8 mouse cellular contexts compared by ENCODE assay signal in genomic region chr4:130546798-130547562, GRCm38 (mm10). TPM values are rescaled to one million over a fixed set of nuclear protein-coding genes. Genes with fewer than 3 reads are reported as not detected.
DNase-seq lines count a peak whose midpoint lies in the region; ATAC-seq and TF ChIP-seq lines count a peak whose summit lies in the region.
"Had no signal": no experiment of that assay in that cellular context is flagged by ENCODE, and none has a peak within 500 bp of the region (broad histone marks: within the 10 kb centered on the region; RNA-seq: fewer than 3 reads in every experiment).

No protein-coding gene starts in this region.

- H3K27me3 ChIP-seq in forebrain, embryonic 14.5 days (replicated peaks; ENCODE audit: control insufficient read depth, insufficient read depth, low read length) = no peaks in the 10 kb centered on the region
- no peaks in the 10 kb centered on the region for H3K27me3 ChIP-seq in midbrain, embryonic 12.5 days

- H3K36me3 ChIP-seq in forebrain, embryonic 14.5 days (ENCODE audit: control insufficient read depth, insufficient read depth, low read length) = no peaks in the 10 kb centered on the region
- no peaks in the 10 kb centered on the region for H3K36me3 ChIP-seq in midbrain, embryonic 12.5 days
- H3K36me3 ChIP-seq: liver, embryonic 15.5 days had no signal

- peak overlapping the region; percentile 25; the same call in 1 of the 2 replicates for H3K4me2 ChIP-seq in forebrain, embryonic 14.5 days (ENCODE audit: low read length)
- H3K4me2 ChIP-seq in midbrain, embryonic 12.5 days (replicated peaks) = peak overlapping the region; percentile 27
- H3K4me2 ChIP-seq: liver, embryonic 15.5 days had no signal

- peak overlapping the region; percentile 87 for H3K27ac ChIP-seq in forebrain, embryonic 14.5 days (ENCODE audit: low read depth, low read length)
- H3K27ac ChIP-seq in midbrain, embryonic 12.5 days (replicated peaks) = peak overlapping the region; percentile 88
- H3K27ac ChIP-seq: liver, embryonic 15.5 days had no signal

- peak; percentile 83 for ATAC-seq in forebrain, embryonic 14.5 days
- ATAC-seq in midbrain, embryonic 12.5 days (ENCODE audit: low FRiP score, low read depth) = peak; percentile 82

- WGBS in forebrain, embryonic 14.5 days = 6% methylated on average over 13 of the region's 13 CpGs
- 6% methylated on average over 13 of the region's 13 CpGs for WGBS in midbrain, embryonic 12.5 days

- no peak for TF ChIP-seq CTCF in brain, embryonic 14.5 days (IDR thresholded peaks at IDR 0.05; ENCODE audit: borderline replicate concordance, extremely low read depth, insufficient read depth, insufficient read length)

- H3K9me3 ChIP-seq in forebrain, embryonic 14.5 days (replicated peaks; ENCODE audit: control insufficient read depth, low read length) = no peaks in the 10 kb centered on the region
- H3K9me3 ChIP-seq in midbrain, embryonic 12.5 days = no peaks in the 10 kb centered on the region
- H3K9me3 ChIP-seq: liver, embryonic 15.5 days had no signal

- H3K4me1 ChIP-seq in forebrain, embryonic 14.5 days (ENCODE audit: control insufficient read depth, insufficient read depth, low read length) = peaks cover 42% of the 10 kb centered on the region
- H3K4me1 ChIP-seq in midbrain, embryonic 12.5 days = peaks cover 63% of the 10 kb centered on the region
- H3K4me1 ChIP-seq: liver, embryonic 15.5 days had no signal

- H3K4me3 ChIP-seq in forebrain, embryonic 14.5 days (ENCODE audit: low read depth, low read length) = no peak overlapping the region
- H3K4me3 ChIP-seq in midbrain, embryonic 12.5 days = no peak overlapping the region
- H3K4me3 ChIP-seq: liver, embryonic 15.5 days had no signal

- no peak for TF ChIP-seq POLR2A in brain, embryonic 14.5 days (IDR thresholded peaks at IDR 0.05; ENCODE audit: borderline replicate concordance, extremely low read depth, insufficient read depth, insufficient read length, poor library complexity, severe bottlenecking)

- DNase-seq in brain, embryonic 14.5 days (ENCODE audit: low read depth) = peak; percentile 88
- peak; percentile 82 for DNase-seq in cerebellum, adult 8-10 months
- peak; percentile 77 for DNase-seq in forebrain, embryonic 14.5 days (ENCODE audit: low spot score)
- no peak for DNase-seq in thymus, postnatal 0 days (ENCODE audit: low spot score)
- DNase-seq in c-Kit-positive CD71-positive TER-119-positive erythroid progenitor cells, embryonic 14.5 days (ENCODE audit: low spot score) = no peak
- DNase-seq in spleen, adult 12 weeks (ENCODE audit: low spot score) = no peak

- peak overlapping the region; percentile 32; the same call in 1 of the 2 replicates for H3K9ac ChIP-seq in forebrain, embryonic 14.5 days (ENCODE audit: low read length)
- peak overlapping the region; percentile 32; the same call in 1 of the 2 replicates for H3K9ac ChIP-seq in midbrain, embryonic 12.5 days (replicated peaks)
- H3K9ac ChIP-seq: liver, embryonic 15.5 days had no signal

RNA-seq across cellular contexts. Expression of gene Nkain1, which starts 27.0 kb away (rescaled TPM):
- 203 and 210 TPM in 2 replicates for polyA plus RNA-seq in brain, embryonic 14.5 days (2012; rRNA removed)
- polyA plus RNA-seq in forebrain, embryonic 14.5 days (2014; fragmentation: Nextera tagmentation; extraction: Ambion mirVana) = 12.6 and 15.8 TPM in 2 replicates
- polyA plus RNA-seq in midbrain, embryonic 12.5 days (2016; fragmentation: Nextera tagmentation; extraction: Ambion mirVana) = 16.6 and 17.0 TPM in 2 replicates
- 0.17 TPM in 1 of 2 replicates, not detected in the other for polyA plus RNA-seq in thymus, postnatal 0 days (2015; fragmentation: Nextera tagmentation; extraction: Ambion mirVana)
- polyA plus RNA-seq: liver, embryonic 15.5 days had no signal

Comparison
In these comparisons a context has a peak if more than half of its experiments do, and no peak if none do; other contexts are left out.
1. DNase-seq: peak in brain, embryonic 14.5 days (single experiment), cerebellum, adult 8-10 months (single experiment) and forebrain, embryonic 14.5 days (single experiment); none in thymus, postnatal 0 days (single experiment), c-Kit-positive CD71-positive TER-119-positive erythroid progenitor cells, embryonic 14.5 days (single experiment) and spleen, adult 12 weeks (single experiment).
2. RNA of gene Nkain1, which starts 27.0 kb away (polyA plus RNA-seq): 203 to 210 TPM in brain, embryonic 14.5 days, 16.6 to 17.0 TPM in midbrain, embryonic 12.5 days and 12.6 to 15.8 TPM in forebrain, embryonic 14.5 days; 0.17 TPM in thymus, postnatal 0 days; every median in the first group is over 10 times any median in the second.